Comparison of ENCODE assay signal across 8 mouse cellular contexts in the genomic region with DNA sequence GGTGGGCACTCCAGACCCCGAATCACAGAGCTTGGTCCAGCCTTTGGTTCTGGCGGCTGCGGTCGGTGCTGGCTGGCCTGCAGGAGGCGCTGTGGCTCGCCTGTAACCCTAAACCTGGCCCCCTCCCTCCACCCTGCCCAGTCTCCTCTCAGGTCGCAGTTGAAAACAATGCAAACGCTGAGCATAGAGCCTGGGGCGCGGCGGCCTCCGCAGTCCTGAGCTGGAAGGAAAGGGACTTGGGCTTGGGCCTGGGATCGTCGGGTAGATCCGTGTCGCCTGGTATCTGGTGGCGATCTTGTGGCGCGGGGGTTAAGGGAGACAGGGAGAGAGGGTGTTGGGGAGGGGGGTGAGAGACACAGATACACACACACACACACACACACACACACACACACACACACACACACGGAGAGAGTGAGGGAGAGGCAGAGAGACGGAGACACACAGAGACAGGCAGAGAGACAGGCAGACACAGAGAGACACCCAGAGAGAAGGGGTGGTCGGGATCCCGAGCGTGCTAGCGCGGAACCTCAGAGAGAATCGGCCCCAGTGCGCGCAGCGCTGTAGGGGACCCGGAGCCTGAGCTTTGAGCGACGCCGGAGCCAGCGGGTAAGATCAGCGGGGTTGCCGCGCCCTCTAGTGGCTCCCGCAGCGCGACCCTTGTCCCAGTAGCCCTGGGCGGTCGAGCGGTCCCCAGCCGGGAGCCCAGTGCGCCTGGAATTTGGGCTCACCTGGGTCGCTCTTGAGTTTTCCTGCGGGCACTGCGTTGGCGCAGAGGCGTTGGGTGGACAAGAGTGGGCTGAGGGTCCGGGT. TPM values are rescaled to one million over a fixed set of nuclear protein-coding genes. Genes with fewer than 3 reads are reported as not detected.
DNase-seq lines count a peak whose midpoint lies in the region; ATAC-seq and TF ChIP-seq lines count a peak whose summit lies in the region.

No protein-coding gene starts in this region.

- H3K27me3 ChIP-seq in intestine, embryonic 16.5 days (replicated peaks; ENCODE audit: control insufficient read depth, insufficient read depth, low read length), result peaks cover 22% of the 10 kb centered on the region
- peaks cover 5% of the 10 kb centered on the region; the same call in 1 of the 2 replicates for H3K27me3 ChIP-seq in limb, embryonic 10.5 days (ENCODE audit: low read depth, poor library complexity, severe bottlenecking)
- H3K27me3 ChIP-seq in midbrain, embryonic 11.5 days (ENCODE audit: control insufficient read depth, insufficient read depth, low read length), result peaks cover 55% of the 10 kb centered on the region
- H3K27me3 ChIP-seq in small intestine, adult 2 months (ENCODE audit: control insufficient read depth, insufficient read depth, low read length), result peaks cover 39% of the 10 kb centered on the region

- peak; percentile 62 for TF ChIP-seq CTCF in small intestine, adult 2 months (IDR thresholded peaks at IDR 0.05; ENCODE audit: extremely low read depth, insufficient read length, insufficient replicate concordance, low read depth, low read length)

- no peaks in the 10 kb centered on the region for H3K9me3 ChIP-seq in intestine, embryonic 16.5 days (ENCODE audit: control insufficient read depth, low read length)
- no peaks in the 10 kb centered on the region for H3K9me3 ChIP-seq in limb, embryonic 10.5 days (replicated peaks)
- H3K9me3 ChIP-seq in midbrain, embryonic 11.5 days (ENCODE audit: control insufficient read depth, low read length), result no peaks in the 10 kb centered on the region

- DNase-seq in adrenal gland, adult 2 months, result peak; percentile 91
- DNase-seq in embryo, embryonic 10.5 days (ENCODE audit: low spot score), result peak; percentile 89
- peak; percentile 94 for DNase-seq in limb, embryonic 10.5 days (ENCODE audit: low spot score)
- DNase-seq in midbrain, embryonic 11.5 days (ENCODE audit: low spot score, missing footprints), result peak; percentile 99

- WGBS in intestine, embryonic 16.5 days, result under 1% methylated on average over 52 of the region's 52 CpGs
- WGBS in limb, embryonic 10.5 days, result under 1% methylated on average over 52 of the region's 52 CpGs
- under 1% methylated on average over 52 of the region's 52 CpGs for WGBS in midbrain, embryonic 11.5 days
- under 1% methylated on average over 52 of the region's 52 CpGs for WGBS in small intestine, adult 2 months

- peak overlapping the region; percentile 67 for H3K9ac ChIP-seq in intestine, embryonic 16.5 days (ENCODE audit: low read depth, low read length)
- peak overlapping the region; percentile 30 for H3K9ac ChIP-seq in midbrain, embryonic 11.5 days (ENCODE audit: low read length)

- peaks cover 21% of the 10 kb centered on the region for H3K4me1 ChIP-seq in intestine, embryonic 16.5 days (ENCODE audit: control insufficient read depth, insufficient read depth, low read length)
- H3K4me1 ChIP-seq in limb, embryonic 10.5 days, result peaks cover 50% of the 10 kb centered on the region
- peaks cover 15% of the 10 kb centered on the region; the same call in 1 of the 2 replicates for H3K4me1 ChIP-seq in midbrain, embryonic 11.5 days (ENCODE audit: control insufficient read depth, insufficient read depth, low read length)
- peaks cover 15% of the 10 kb centered on the region for H3K4me1 ChIP-seq in small intestine, adult 2 months (ENCODE audit: control insufficient read depth, insufficient read depth, insufficient read length, low read length)

- H3K27ac ChIP-seq in intestine, embryonic 16.5 days (ENCODE audit: low read length), result peak overlapping the region; percentile 66
- H3K27ac ChIP-seq in limb, embryonic 10.5 days, result peak overlapping the region; percentile 99
- H3K27ac ChIP-seq in midbrain, embryonic 11.5 days (ENCODE audit: low read depth, low read length), result no peak overlapping the region
- no peak overlapping the region for H3K27ac ChIP-seq in small intestine, adult 2 months (ENCODE audit: insufficient read depth, low read depth, low read length)

- peak overlapping the region; percentile 85 for H3K4me2 ChIP-seq in intestine, embryonic 16.5 days (ENCODE audit: low read depth, low read length)
- H3K4me2 ChIP-seq in midbrain, embryonic 11.5 days, result peak overlapping the region; percentile 74

- ATAC-seq in granulocyte monocyte progenitor cell, adult 5-6 weeks (replicated peaks; ENCODE audit: poor library complexity, severe bottlenecking), result peak; percentile 74
- ATAC-seq in intestine, embryonic 16.5 days, result peak; percentile 89
- peak; percentile 89 for ATAC-seq in midbrain, embryonic 11.5 days (ENCODE audit: low FRiP score)
- no peak for ATAC-seq in erythroblast, adult 5-6 weeks (replicated peaks; ENCODE audit: low FRiP score, poor library complexity, severe bottlenecking)

- TF ChIP-seq POLR2A in small intestine, adult 2 months (IDR thresholded peaks at IDR 0.05; ENCODE audit: low read depth, low read length), result no peak

- peak overlapping the region; percentile 59 for H3K4me3 ChIP-seq in intestine, embryonic 16.5 days (ENCODE audit: low read length)
- H3K4me3 ChIP-seq in limb, embryonic 10.5 days, result peak overlapping the region; percentile 82
- peak overlapping the region; percentile 38 for H3K4me3 ChIP-seq in midbrain, embryonic 11.5 days (ENCODE audit: low read depth, low read length)
- peak overlapping the region; percentile 56 for H3K4me3 ChIP-seq in small intestine, adult 2 months (ENCODE audit: low read depth, low read length)

- no peaks in the 10 kb centered on the region for H3K36me3 ChIP-seq in intestine, embryonic 16.5 days (ENCODE audit: control insufficient read depth, insufficient read depth, low read length)
- H3K36me3 ChIP-seq in limb, embryonic 10.5 days, result peaks cover 41% of the 10 kb centered on the region
- no peaks in the 10 kb centered on the region; the same call in 1 of the 2 replicates for H3K36me3 ChIP-seq in midbrain, embryonic 11.5 days (ENCODE audit: control insufficient read depth, insufficient read depth, low read length)
- H3K36me3 ChIP-seq in small intestine, adult 2 months (ENCODE audit: control insufficient read depth, insufficient read depth, low read length), result no peaks in the 10 kb centered on the region

RNA-seq across cellular contexts. Expression of gene Pdgfra, which starts 3.9 kb away (rescaled TPM):
- 10 to 100 TPM; 30.2 to 41.5 TPM for total RNA-seq in adrenal gland, adult 2 months (2021)
- polyA plus RNA-seq in adrenal gland, adult 2 months (2012; rRNA removed), result 4.5 and 5.0 TPM in 2 replicates
- not detected in 2 replicates for total RNA-seq in granulocyte monocyte progenitor cell, adult 5-6 weeks (2014; fragmentation: Nextera tagmentation)
- not detected in 2 replicates for total RNA-seq in granulocyte monocyte progenitor cell, adult 5-6 weeks (2017)
- 27.7 and 29.4 TPM in 2 replicates for polyA plus RNA-seq in intestine, embryonic 16.5 days (2015; fragmentation: Nextera tagmentation; extraction: Ambion mirVana)
- 69.2 and 111 TPM in 2 replicates for polyA plus RNA-seq in limb, embryonic 10.5 days (2016; fragmentation: Nextera tagmentation; extraction: Ambion mirVana)
- 18.2 and 22.0 TPM in 2 replicates for polyA plus RNA-seq in midbrain, embryonic 11.5 days (2014; fragmentation: Nextera tagmentation; extraction: Ambion mirVana)
- 8.3 and 13.9 TPM in 2 replicates for polyA plus RNA-seq in small intestine, adult 2 months (2012; rRNA removed)
- 0.21 TPM in 1 of 2 replicates, not detected in the other for total RNA-seq in erythroblast, adult 5-6 weeks (2015; ENCODE audit: low replicate concordance)
- 0.34 and 0.42 TPM in 2 replicates for total RNA-seq in erythroblast, adult 5-6 weeks (2017; ENCODE audit: low replicate concordance)

Comparison
In these comparisons a context has a peak if more than half of its experiments do, and no peak if none do; other contexts are left out.
1. H3K27ac ChIP-seq: peak in intestine, embryonic 16.5 days (single experiment) and limb, embryonic 10.5 days (single experiment); none in midbrain, embryonic 11.5 days (single experiment) and small intestine, adult 2 months (single experiment).
2. Peak in every context shown above with its lines, with median percentiles within 50 percentile points of each other: DNase-seq and H3K4me3 ChIP-seq.